Mouse (Mus musculus): ENCODE results near the gene Josd2. TPM values are rescaled to one million over a fixed set of nuclear protein-coding genes. Genes with fewer than 3 reads are reported as not detected.

The Josd2 gene
- 124 and 171 TPM in 2 replicates for polyA plus RNA-seq (2012; rRNA removed)

DNA sequence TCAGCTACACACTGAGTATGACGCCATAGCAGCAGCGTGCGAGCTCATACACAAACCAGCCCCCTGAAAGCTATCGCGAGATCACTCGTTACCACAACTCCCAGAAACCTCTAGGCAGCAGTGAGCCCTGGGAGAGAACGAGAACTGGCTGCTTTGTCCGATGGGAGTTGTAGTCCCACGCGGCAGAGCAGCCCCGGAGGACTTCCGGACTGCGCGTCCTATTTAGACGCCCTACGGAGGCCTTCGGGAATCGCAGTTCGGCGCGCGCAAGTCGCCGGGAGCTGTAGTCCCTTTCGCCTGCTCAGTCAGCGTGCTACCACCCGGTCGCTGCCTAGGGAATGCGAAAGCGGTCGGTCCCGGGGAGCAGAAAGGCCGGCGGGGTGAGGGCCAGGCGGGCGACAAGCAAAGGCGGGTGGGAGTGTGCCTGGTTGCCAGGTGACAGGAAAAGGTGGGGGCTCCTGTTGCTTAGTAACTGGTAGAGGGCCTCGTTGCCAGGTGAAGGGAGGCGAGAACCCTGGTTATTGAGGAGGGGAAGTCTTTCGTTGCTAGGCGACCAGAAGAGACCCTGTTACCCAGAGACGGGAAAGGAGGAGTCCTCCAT lies at the start of gene Josd2:
Gene Josd2, plus strand, starts transcription at position 170 of the 601 bp plus-strand sequence.
- peak within 1 kb of the TSS; percentile 54 for H3K27ac ChIP-seq (ENCODE audit: insufficient read depth, low read length)
- WGBS = under 1% methylated on average over 42 of the region's 42 CpGs

DNA sequence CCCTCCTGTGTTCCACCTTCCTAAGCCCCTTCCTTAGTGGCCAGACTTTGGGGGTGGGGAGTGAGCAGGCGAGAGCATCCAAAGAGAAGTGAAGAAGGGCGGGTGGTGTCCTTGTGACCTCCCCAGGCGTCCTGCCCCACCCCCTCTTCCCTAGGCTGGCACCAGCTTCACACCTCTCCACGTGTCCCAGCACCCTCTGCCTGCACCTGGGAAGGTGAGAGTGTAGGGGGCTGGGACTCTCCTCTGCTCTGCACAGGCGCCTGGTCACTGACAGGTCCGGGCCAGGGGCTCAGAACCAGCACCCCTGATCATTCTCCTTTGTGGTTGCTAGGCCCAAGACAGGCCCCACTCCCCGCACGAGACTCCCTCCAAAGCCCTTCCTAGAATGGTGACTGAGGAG lies 40.1 kb upstream of the Josd2 start:
- Histone ChIP-seq H3K36me3 (ENCODE audit: control insufficient read depth, insufficient read depth, low read length) (no peaks in the 10 kb centered on the region), H3K27me3 (ENCODE audit: control insufficient read depth, insufficient read depth, low read length) (peaks cover 20% of the 10 kb centered on the region), H3K4me3 (ENCODE audit: extremely low read depth, insufficient read depth, insufficient read length) (no peak overlapping the region), H3K4me1 (ENCODE audit: control insufficient read depth, insufficient read depth, insufficient read length) (no peaks in the 10 kb centered on the region), H3K27ac (ENCODE audit: insufficient read depth, low read length) (no peak overlapping the region)
- DNase-seq (ENCODE audit: low read depth in 1 of 2, low spot score in 2 of 2) = no peak
- TF ChIP-seq CTCF (IDR thresholded peaks at IDR 0.05; ENCODE audit: extremely low read depth, insufficient read depth, insufficient read length, insufficient replicate concordance) (no peak), POLR2A (IDR thresholded peaks at IDR 0.05; ENCODE audit: low read depth, low read length) (no peak)
- 43% methylated on average over 8 of the region's 8 CpGs for WGBS

More for the DNA sequence above, at the start of gene Josd2:
- Histone ChIP-seq H3K4me1 (ENCODE audit: control insufficient read depth, insufficient read depth, insufficient read length) (0 out of 2 replicates have a peak, but pooled peaks cover 4% of the 10 kb centered on the region), H3K36me3 (ENCODE audit: control insufficient read depth, insufficient read depth, low read length) (no peaks in the 10 kb centered on the region), H3K27me3 (ENCODE audit: control insufficient read depth, insufficient read depth, low read length) (no peaks in the 10 kb centered on the region), H3K4me3 (ENCODE audit: extremely low read depth, insufficient read depth, insufficient read length) (peak within 1 kb of the TSS; percentile 77)
- peak; percentile 90 to 95 for DNase-seq (ENCODE audit: low read depth in 1 of 2, low spot score in 2 of 2)
- TF ChIP-seq CTCF (IDR thresholded peaks at IDR 0.05; ENCODE audit: extremely low read depth, insufficient read depth, insufficient read length, insufficient replicate concordance) (no peak), POLR2A (IDR thresholded peaks at IDR 0.05; ENCODE audit: low read depth, low read length) (peak; percentile 11; the same call in 1 of the 2 replicates)

DNA sequence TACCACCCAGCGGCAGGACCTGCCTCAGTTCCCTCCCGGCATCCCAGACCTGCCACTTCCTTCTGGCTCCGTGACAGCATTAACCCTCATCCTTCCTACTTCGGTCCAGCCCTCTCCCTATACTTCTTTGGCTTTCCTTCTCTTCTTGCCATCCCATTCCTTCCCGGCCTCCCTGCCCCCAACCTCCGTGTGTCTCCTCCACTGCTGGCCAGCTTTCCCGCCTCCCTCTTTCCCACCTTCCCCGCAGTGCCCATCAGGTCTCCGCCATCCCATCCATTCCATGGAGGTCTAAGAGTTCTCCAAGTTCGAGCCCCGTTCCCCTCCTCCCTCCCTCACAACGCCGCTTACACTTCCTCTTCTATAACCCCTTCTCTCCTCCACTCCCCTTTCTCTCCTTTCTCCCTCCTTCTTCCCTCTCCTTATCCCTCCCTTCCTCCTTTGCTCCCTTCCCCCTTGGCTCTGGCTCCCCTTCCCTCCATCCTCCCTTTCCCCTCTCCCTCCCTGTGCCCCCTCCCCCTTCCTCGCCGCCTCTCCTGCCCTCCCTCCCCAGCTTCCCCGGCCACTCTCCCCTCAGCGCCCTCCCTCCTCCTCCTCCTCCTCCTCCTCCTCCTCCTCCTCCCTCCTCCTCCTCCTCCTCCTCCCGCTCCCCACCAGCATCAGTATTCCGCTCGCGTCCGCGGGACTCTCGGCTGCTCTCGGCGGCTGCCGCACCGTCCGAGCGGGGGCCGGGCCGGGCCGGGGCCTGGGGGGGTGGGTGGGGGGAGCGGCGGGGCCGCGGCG lies 39.4 kb upstream of the Josd2 start:
- TF ChIP-seq CTCF (IDR thresholded peaks at IDR 0.05; ENCODE audit: extremely low read depth, insufficient read depth, insufficient read length, insufficient replicate concordance) (no peak), POLR2A (IDR thresholded peaks at IDR 0.05; ENCODE audit: low read depth, low read length) (no peak)
- Histone ChIP-seq H3K4me1 (ENCODE audit: control insufficient read depth, insufficient read depth, insufficient read length) (no peaks in the 10 kb centered on the region), H3K27ac (ENCODE audit: insufficient read depth, low read length) (no peak overlapping the region), H3K4me3 (ENCODE audit: extremely low read depth, insufficient read depth, insufficient read length) (no peak overlapping the region), H3K27me3 (ENCODE audit: control insufficient read depth, insufficient read depth, low read length) (peaks cover 20% of the 10 kb centered on the region), H3K36me3 (ENCODE audit: control insufficient read depth, insufficient read depth, low read length) (no peaks in the 10 kb centered on the region)
- no peak for DNase-seq (ENCODE audit: low read depth in 1 of 2, low spot score in 2 of 2)
- WGBS = 11% methylated on average over 14 of the region's 38 CpGs

DNA sequence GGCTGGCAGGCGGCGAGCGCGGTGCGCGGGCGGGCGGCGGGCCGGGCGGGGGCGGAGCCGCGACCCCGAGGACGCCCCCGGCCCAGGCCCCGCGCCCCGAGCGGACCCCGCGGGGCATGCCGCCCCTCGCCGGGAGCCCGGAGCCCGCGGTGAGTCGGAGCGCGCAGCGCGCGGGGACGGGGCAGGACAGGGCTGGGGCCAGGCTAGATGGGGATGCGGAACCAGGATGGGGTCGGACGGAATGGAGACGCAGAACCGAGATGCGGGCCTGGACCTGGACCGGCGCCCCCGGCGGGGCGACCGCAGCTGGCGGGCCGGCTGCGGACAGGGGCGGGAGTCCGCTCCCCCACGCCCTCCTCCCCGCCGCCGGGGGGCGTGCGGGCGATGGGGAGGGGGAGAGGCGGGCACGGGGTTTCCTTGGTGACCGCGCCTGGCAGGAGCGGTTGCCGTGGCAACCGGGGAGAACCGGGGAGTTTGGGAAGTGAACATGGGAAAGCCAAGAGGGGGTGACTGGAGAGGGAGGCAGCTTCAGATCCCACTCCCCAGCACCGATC lies 38.7 kb upstream of the Josd2 start, which contains the start of gene Lrrc4b:
Gene Lrrc4b, plus strand, starts transcription at position 51 of the 554 bp plus-strand sequence.
- no peak for DNase-seq (ENCODE audit: low read depth in 1 of 2, low spot score in 2 of 2)
- Histone ChIP-seq H3K27ac (ENCODE audit: insufficient read depth, low read length) (no peak within 1 kb of the TSS), H3K36me3 (ENCODE audit: control insufficient read depth, insufficient read depth, low read length) (no peaks in the 10 kb centered on the region), H3K4me3 (ENCODE audit: extremely low read depth, insufficient read depth, insufficient read length) (no peak within 1 kb of the TSS), H3K27me3 (ENCODE audit: control insufficient read depth, insufficient read depth, low read length) (peaks cover 20% of the 10 kb centered on the region), H3K4me1 (ENCODE audit: control insufficient read depth, insufficient read depth, insufficient read length) (no peaks in the 10 kb centered on the region)
- TF ChIP-seq POLR2A (IDR thresholded peaks at IDR 0.05; ENCODE audit: low read depth, low read length) (no peak), CTCF (IDR thresholded peaks at IDR 0.05; ENCODE audit: extremely low read depth, insufficient read depth, insufficient read length, insufficient replicate concordance) (no peak)
- 6% methylated on average over 62 of the region's 69 CpGs for WGBS

DNA sequence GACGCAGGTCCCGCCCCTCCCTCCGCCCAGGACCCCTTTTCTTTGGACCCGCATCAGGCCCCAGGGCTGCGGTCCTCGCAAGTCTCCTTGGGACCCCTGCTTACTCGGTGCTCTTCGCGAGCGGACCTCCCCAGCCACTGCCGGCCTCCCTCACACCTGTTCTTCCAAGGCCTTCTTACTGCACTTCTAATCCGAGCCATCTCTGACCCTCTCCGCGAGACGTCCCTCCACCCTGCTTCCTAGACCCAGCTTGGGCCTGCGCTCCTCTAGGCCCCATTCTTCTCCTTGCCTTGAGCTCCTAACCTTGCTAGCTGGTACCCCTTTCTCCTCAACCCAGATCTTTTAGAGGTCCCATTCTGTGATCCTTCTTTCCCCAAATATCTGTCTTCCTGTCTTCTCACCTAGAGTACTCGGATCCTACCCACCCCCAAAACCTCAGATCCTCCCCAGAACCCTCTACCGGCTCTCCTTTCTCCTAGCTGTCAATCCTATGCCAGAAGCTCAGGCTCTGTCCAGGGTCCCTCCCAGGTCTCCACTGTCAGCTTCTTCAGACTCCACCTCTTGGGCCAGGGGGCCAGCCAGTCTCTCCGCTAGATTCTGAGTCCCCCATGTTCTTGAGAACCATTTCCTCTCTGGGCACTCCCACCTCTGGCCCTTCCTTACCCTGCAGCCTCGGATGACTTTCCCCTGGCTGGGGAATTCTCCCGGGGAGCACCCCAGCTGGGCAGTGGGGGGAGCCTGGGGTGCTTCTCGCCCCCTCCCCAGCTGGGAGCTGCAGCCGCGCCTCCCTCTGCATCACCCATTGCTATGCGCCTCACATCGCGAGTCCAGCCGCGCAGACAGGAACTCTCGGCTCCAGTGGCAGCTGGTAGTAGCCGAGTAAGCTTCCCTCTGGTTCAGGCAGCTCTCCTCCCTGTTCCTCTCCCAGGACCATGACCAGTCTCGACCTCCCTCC lies 38.0 kb upstream of the Josd2 start:
- H3K27me3 ChIP-seq (ENCODE audit: control insufficient read depth, insufficient read depth, low read length) = peaks cover 20% of the 10 kb centered on the region
- WGBS = 15% methylated on average over 32 of the region's 32 CpGs

DNA sequence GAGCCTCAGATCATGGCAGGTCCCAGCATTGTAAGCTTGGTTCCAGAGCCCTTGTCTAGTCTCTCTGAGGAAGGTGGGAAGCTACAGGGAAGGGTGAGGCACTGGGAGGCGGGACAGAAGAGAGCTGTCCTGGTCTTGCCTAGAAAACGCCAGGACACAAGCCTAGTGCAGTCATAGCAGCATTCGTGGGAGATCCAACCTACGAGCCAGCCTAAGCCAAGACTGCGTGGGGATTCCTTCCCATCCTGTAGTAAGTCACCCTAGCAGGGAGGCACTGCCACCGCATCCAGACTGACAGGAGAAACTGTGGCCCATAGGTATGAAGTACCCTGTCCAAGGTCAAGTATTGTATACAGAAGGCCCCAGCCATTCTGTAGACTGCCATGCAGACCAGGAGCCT lies 35.2 kb upstream of the Josd2 start:
- Histone ChIP-seq H3K36me3 (ENCODE audit: control insufficient read depth, insufficient read depth, low read length) (no peaks in the 10 kb centered on the region), H3K4me1 (ENCODE audit: control insufficient read depth, insufficient read depth, insufficient read length) (no peaks in the 10 kb centered on the region), H3K4me3 (ENCODE audit: extremely low read depth, insufficient read depth, insufficient read length) (no peak overlapping the region), H3K27me3 (ENCODE audit: control insufficient read depth, insufficient read depth, low read length) (peaks cover 19% of the 10 kb centered on the region), H3K27ac (ENCODE audit: insufficient read depth, low read length) (no peak overlapping the region)
- TF ChIP-seq POLR2A (IDR thresholded peaks at IDR 0.05; ENCODE audit: low read depth, low read length) = no peak
- no peak for TF ChIP-seq CTCF (IDR thresholded peaks at IDR 0.05; ENCODE audit: extremely low read depth, insufficient read depth, insufficient read length, insufficient replicate concordance)
- DNase-seq (ENCODE audit: low read depth in 1 of 2, low spot score in 2 of 2) = no peak
- WGBS = 81% methylated on average over 6 of the region's 6 CpGs

More for the DNA sequence above, 38.0 kb upstream of the Josd2 start:
- DNase-seq (ENCODE audit: low read depth in 1 of 2, low spot score in 2 of 2) = no peak
- H3K27ac ChIP-seq (ENCODE audit: insufficient read depth, low read length) = no peak overlapping the region
- H3K4me3 ChIP-seq (ENCODE audit: extremely low read depth, insufficient read depth, insufficient read length) = no peak overlapping the region
- no peaks in the 10 kb centered on the region for H3K4me1 ChIP-seq (ENCODE audit: control insufficient read depth, insufficient read depth, insufficient read length)
- no peaks in the 10 kb centered on the region for H3K36me3 ChIP-seq (ENCODE audit: control insufficient read depth, insufficient read depth, low read length)
- TF ChIP-seq POLR2A (IDR thresholded peaks at IDR 0.05; ENCODE audit: low read depth, low read length) (no peak), CTCF (IDR thresholded peaks at IDR 0.05; ENCODE audit: extremely low read depth, insufficient read depth, insufficient read length, insufficient replicate concordance) (no peak)

All from spleen, adult 2 months (tissue).